Mouse (Mus musculus): ENCODE measurements around the gene Akr1c6. TPM values are rescaled to one million over a fixed set of nuclear protein-coding genes. Genes with fewer than 3 reads are reported as not detected.
"Not testable (repeated sequence)": the region's sequence is repeated elsewhere in the genome, so short reads cannot be mapped to it uniquely, and the experiment has no call there.

Gene Akr1c6
- not detected in 2 replicates for polyA plus RNA-seq (2015; fragmentation: Nextera tagmentation; extraction: Ambion mirVana)

DNA sequence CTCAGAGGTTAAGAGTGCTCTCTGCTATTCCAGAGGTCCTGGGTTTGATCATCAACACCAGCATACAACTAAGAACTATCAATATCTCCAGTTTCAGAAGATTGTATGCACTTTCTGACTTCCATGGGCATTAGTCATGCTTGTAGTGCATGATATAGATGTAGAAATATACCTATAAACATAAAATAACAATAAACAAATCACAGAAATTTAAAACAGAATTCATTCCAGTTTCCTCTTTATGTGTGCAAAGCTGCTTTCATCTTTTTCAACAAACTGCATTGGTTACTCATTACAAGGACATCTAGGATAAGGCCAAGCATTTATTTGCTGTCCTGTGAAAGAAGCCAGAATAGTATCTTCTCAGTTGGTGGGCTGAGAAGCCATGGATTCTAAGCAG, at the start of gene Akr1c6:
Gene Akr1c6, plus strand, starts transcription at position 301 of the 400 bp plus-strand sequence.
- no peak within 1 kb of the TSS for H3K4me3 ChIP-seq (ENCODE audit: low read depth, low read length)
- H3K27me3 ChIP-seq (replicated peaks; ENCODE audit: insufficient read depth, low read length): no peaks in the 10 kb centered on the region
- ATAC-seq (no peak), DNase-seq (ENCODE audit: low spot score) (no peak)
- H3K4me1 ChIP-seq (ENCODE audit: insufficient read depth, low read depth, low read length): no peaks in the 10 kb centered on the region
- H3K4me2 ChIP-seq (replicated peaks; ENCODE audit: low read depth, low read length): no peak within 1 kb of the TSS
- H3K36me3 ChIP-seq (ENCODE audit: insufficient read depth, low read length): no peaks in the 10 kb centered on the region
- no peak within 1 kb of the TSS for H3K9ac ChIP-seq (replicated peaks; ENCODE audit: low read depth)
- no peak within 1 kb of the TSS for H3K27ac ChIP-seq (ENCODE audit: low read length)
- no peak for TF ChIP-seq CTCF (IDR thresholded peaks at IDR 0.05)
- TF ChIP-seq EP300 (IDR thresholded peaks at IDR 0.05): no peak
- H3K9me3 ChIP-seq (ENCODE audit: low read length): no peaks in the 10 kb centered on the region

DNA sequence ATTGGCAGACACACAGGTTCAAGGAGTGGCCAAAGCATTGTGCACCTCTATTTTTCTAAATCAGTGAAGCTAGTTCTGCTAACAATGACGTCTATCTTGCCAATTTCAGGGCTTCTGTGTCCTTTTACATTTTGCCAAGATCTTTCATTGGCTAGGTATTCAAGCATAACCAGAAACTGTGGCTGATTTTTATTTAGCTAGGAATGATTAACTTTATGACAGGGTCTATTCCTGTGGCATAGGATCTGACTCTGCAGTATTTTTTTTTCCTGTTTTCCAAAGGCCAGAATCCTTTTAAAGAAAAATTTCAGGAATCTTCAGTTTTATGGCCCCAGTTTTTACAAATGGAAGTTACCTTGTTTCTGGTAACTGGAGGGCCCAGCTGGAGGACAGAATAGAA, 49.2 kb upstream of the Akr1c6 start:
- no peaks in the 10 kb centered on the region for H3K4me1 ChIP-seq (ENCODE audit: insufficient read depth, low read depth, low read length)
- ATAC-seq: no peak
- TF ChIP-seq CTCF (IDR thresholded peaks at IDR 0.05) (no peak), EP300 (IDR thresholded peaks at IDR 0.05) (no peak)
- no peak overlapping the region for H3K4me2 ChIP-seq (replicated peaks; ENCODE audit: low read depth, low read length)
- H3K9me3 ChIP-seq (ENCODE audit: low read length): no peaks in the 10 kb centered on the region
- DNase-seq (ENCODE audit: low spot score): no peak
- no peak overlapping the region for H3K27ac ChIP-seq (ENCODE audit: low read length)
- no peaks in the 10 kb centered on the region for H3K27me3 ChIP-seq (replicated peaks; ENCODE audit: insufficient read depth, low read length)
- H3K4me3 ChIP-seq (ENCODE audit: low read depth, low read length): no peak overlapping the region
- WGBS: 48% methylated on average over 1 of the region's 1 CpGs
- no peaks in the 10 kb centered on the region for H3K36me3 ChIP-seq (ENCODE audit: insufficient read depth, low read length)
- no peak overlapping the region for H3K9ac ChIP-seq (replicated peaks; ENCODE audit: low read depth)

DNA sequence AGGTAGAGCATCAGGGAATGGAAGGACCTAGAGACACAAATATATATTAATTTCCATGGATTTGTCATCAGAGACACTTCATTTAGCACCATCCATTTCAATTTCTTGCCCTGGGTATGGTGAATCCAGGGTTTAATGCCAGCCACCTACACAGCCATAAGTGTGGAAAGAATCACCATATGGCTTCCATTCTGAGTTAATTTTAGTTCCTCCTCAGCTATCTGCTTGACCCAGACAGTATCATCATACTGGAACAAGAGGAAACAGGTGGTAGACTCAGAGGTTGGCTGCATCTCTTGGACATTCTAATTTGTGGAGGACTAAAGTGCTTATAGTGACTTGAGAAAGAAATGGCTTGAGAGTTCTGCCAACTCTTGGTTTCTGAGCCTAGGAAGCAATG, 48.6 kb upstream of the Akr1c6 start:
- H3K9ac ChIP-seq (replicated peaks; ENCODE audit: low read depth): no peak overlapping the region
- H3K36me3 ChIP-seq (ENCODE audit: insufficient read depth, low read length): no peaks in the 10 kb centered on the region
- TF ChIP-seq EP300 (IDR thresholded peaks at IDR 0.05) (no peak), CTCF (IDR thresholded peaks at IDR 0.05) (no peak)
- no peak overlapping the region for H3K4me3 ChIP-seq (ENCODE audit: low read depth, low read length)
- H3K27ac ChIP-seq (ENCODE audit: low read length): no peak overlapping the region
- DNase-seq (ENCODE audit: low spot score): no peak
- H3K9me3 ChIP-seq (ENCODE audit: low read length): no peaks in the 10 kb centered on the region
- no peaks in the 10 kb centered on the region for H3K4me1 ChIP-seq (ENCODE audit: insufficient read depth, low read depth, low read length)
- H3K4me2 ChIP-seq (replicated peaks; ENCODE audit: low read depth, low read length): no peak overlapping the region
- no peak for ATAC-seq
- no peaks in the 10 kb centered on the region for H3K27me3 ChIP-seq (replicated peaks; ENCODE audit: insufficient read depth, low read length)

GRCm38 (mm10) chr13:4388762-4389446, 45.2 kb upstream of the Akr1c6 start:
- H3K9ac ChIP-seq (replicated peaks; ENCODE audit: low read depth): no peak overlapping the region
- H3K4me1 ChIP-seq (ENCODE audit: insufficient read depth, low read depth, low read length): no peaks in the 10 kb centered on the region
- H3K4me3 ChIP-seq (ENCODE audit: low read depth, low read length): no peak overlapping the region
- H3K4me2 ChIP-seq (replicated peaks; ENCODE audit: low read depth, low read length): no peak overlapping the region
- no peaks in the 10 kb centered on the region for H3K9me3 ChIP-seq (ENCODE audit: low read length)
- H3K27me3 ChIP-seq (replicated peaks; ENCODE audit: insufficient read depth, low read length): no peaks in the 10 kb centered on the region
- ATAC-seq (no peak), DNase-seq (ENCODE audit: low spot score) (no peak)
- no peaks in the 10 kb centered on the region for H3K36me3 ChIP-seq (ENCODE audit: insufficient read depth, low read length)
- no peak overlapping the region for H3K27ac ChIP-seq (ENCODE audit: low read length)
- 77% methylated on average over 2 of the region's 2 CpGs for WGBS
- no peak for TF ChIP-seq CTCF (IDR thresholded peaks at IDR 0.05)
- TF ChIP-seq EP300 (IDR thresholded peaks at IDR 0.05): no peak

GRCm38 (mm10) chr13:4400360-4400759, 33.7 kb upstream of the Akr1c6 start:
- H3K4me1 ChIP-seq (ENCODE audit: insufficient read depth, low read depth, low read length); H3K27me3 ChIP-seq (replicated peaks; ENCODE audit: insufficient read depth, low read length); H3K9ac ChIP-seq (replicated peaks; ENCODE audit: low read depth); DNase-seq (ENCODE audit: low spot score); H3K36me3 ChIP-seq (ENCODE audit: insufficient read depth, low read length); H3K4me3 ChIP-seq (ENCODE audit: low read depth, low read length); ATAC-seq; H3K9me3 ChIP-seq (ENCODE audit: low read length); H3K4me2 ChIP-seq (replicated peaks; ENCODE audit: low read depth, low read length); H3K27ac ChIP-seq (ENCODE audit: low read length): not testable (repeated sequence)
- 47% methylated on average over 1 of the region's 1 CpGs for WGBS

DNA sequence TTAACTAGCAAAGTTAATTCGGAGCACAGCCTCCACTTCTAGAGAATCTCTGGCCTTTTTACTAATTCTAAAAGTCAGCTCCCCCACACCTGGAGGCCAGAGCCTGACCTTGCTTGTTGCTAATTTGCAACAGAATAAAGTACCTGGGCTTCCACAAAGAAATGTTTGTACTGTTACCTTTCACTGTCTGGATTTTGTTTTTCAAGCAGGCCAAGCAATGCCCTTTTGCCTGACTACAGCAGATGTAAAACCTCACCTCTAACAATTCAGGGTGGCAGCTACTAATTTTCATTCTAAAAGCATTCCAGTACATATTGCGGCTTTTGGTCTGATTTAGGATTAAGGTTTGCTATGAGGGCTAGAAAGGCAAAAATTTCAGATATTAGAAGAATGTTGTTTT, 33.3 kb upstream of the Akr1c6 start:
- no peak overlapping the region for H3K4me2 ChIP-seq (replicated peaks; ENCODE audit: low read depth, low read length)
- DNase-seq (ENCODE audit: low spot score) (no peak), ATAC-seq (no peak)
- no peaks in the 10 kb centered on the region for H3K27me3 ChIP-seq (replicated peaks; ENCODE audit: insufficient read depth, low read length)
- H3K27ac ChIP-seq (ENCODE audit: low read length): no peak overlapping the region
- no peaks in the 10 kb centered on the region for H3K9me3 ChIP-seq (ENCODE audit: low read length)
- no peaks in the 10 kb centered on the region for H3K36me3 ChIP-seq (ENCODE audit: insufficient read depth, low read length)
- 83% methylated on average over 2 of the region's 2 CpGs for WGBS
- no peak overlapping the region for H3K9ac ChIP-seq (replicated peaks; ENCODE audit: low read depth)
- TF ChIP-seq EP300 (IDR thresholded peaks at IDR 0.05) (no peak), CTCF (IDR thresholded peaks at IDR 0.05) (no peak)
- no peak overlapping the region for H3K4me3 ChIP-seq (ENCODE audit: low read depth, low read length)
- no peaks in the 10 kb centered on the region for H3K4me1 ChIP-seq (ENCODE audit: insufficient read depth, low read depth, low read length)

DNA sequence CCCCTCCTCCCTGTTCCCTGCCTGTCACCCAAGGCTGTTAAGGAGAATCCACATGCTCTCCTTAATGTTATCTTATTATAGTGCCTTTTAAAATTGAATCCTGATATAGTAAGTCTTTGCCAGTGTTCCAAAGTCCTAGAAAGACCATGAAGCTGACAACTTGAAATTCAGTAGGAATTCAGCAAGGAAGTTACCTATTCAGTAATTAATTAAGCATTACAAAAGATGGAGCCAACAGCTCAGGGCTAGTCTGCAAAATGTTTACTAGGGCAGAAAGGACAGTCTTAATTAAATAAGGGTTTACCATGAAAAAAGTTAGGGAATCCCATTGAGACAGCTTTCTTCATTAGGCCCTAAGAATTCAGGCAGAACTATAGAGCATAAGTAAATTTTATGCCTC, 31.9 kb upstream of the Akr1c6 start:
- H3K9me3 ChIP-seq (ENCODE audit: low read length): no peaks in the 10 kb centered on the region
- DNase-seq (ENCODE audit: low spot score): no peak
- H3K36me3 ChIP-seq (ENCODE audit: insufficient read depth, low read length): no peaks in the 10 kb centered on the region
- H3K4me1 ChIP-seq (ENCODE audit: insufficient read depth, low read depth, low read length): no peaks in the 10 kb centered on the region
- no peak overlapping the region for H3K4me3 ChIP-seq (ENCODE audit: low read depth, low read length)
- no peak overlapping the region for H3K27ac ChIP-seq (ENCODE audit: low read length)
- no peaks in the 10 kb centered on the region for H3K27me3 ChIP-seq (replicated peaks; ENCODE audit: insufficient read depth, low read length)
- H3K4me2 ChIP-seq (replicated peaks; ENCODE audit: low read depth, low read length): no peak overlapping the region
- TF ChIP-seq EP300 (IDR thresholded peaks at IDR 0.05) (no peak), CTCF (IDR thresholded peaks at IDR 0.05) (no peak)
- no peak overlapping the region for H3K9ac ChIP-seq (replicated peaks; ENCODE audit: low read depth)
- ATAC-seq: no peak
